Mouse (Mus musculus) bone marrow, adult 2 months (tissue): ENCODE data around the gene Tnni3k.

Experiments
- CTCF ChIP-seq: fragments of 200-500 bp; IDR thresholded peaks from 2 replicates; pipeline ENCODE4 v1.5.1; 2011; ENCODE audit warnings: low read length, control low read depth; ENCODE audit not compliant: control insufficient read depth, insufficient read depth
- POLR2A ChIP-seq: fragments of 200-500 bp; IDR thresholded peaks from 2 replicates; pipeline ENCODE4 v1.6.1; 2011; ENCODE audit warnings: low read depth, mild to moderate bottlenecking, control low read depth, low read length, borderline replicate concordance; ENCODE audit not compliant: control insufficient read depth

DNA sequence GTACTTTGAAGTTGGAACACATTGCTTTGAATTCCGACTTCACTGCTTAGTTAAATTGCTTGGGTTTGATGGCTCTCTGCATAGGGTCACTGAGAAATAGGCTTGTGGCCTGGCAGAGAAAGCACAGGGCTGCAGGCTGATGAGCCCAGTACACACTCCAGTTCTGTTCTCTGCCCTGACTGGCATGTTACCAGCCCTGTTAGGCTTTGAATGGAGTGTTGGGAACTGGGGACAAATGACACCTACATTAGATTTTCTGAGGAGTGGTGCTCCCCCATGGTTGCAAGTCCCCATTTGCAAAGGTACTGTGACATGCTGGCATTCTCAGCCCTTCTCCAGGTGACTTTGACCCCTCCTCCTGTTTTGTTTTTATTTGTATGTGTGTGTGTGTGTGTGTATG lies 83.6 kb downstream of the Tnni3k start:
- TF ChIP-seq CTCF (no peak), POLR2A (no peak)
